Mouse (Mus musculus) brain, embryonic 18.5 days (tissue): ENCODE measurements at regions not wholly inside any gene's neighbourhood (a gene's known extent, or its start where the extent isn't known, plus 50 kb on each side); places are given as distances from the start of the nearest gene placed in this dataset.

Source experiments
- DNase-seq: peaks from one replicate; pipeline ENCODE4 v3.0.0-alpha.2; 2012; ENCODE audit warnings: low read depth, low spot score

DNA sequence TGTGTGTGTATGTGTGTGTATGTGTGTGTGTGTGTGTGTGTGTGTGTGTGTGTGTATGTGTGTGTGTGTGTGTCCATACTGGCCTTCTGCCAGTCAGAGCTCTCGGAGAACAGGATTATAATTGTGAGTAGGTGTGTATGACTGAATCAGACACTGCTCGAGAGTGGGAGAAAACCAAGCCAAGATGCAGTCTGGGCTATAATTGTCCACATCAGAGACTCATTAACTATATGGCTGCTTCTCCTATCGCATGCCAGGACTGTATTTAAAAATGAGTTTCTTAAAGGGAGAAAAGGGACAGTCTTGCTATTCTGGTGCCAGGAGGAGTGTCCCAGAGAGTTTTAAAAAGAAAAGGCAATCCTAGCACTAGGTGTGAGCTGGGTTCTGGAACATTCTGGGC is 58.7 kb upstream of the Adpgk start:
- DNase-seq = no peak

- no peak for DNase-seq
Measured at GRCm38 (mm10) chr9:59231947-59232346, 59.4 kb upstream of the Adpgk start.

GRCm38 (mm10) chr9:59231186-59231585 is 60.2 kb upstream of the Adpgk start:
- DNase-seq = no peak

DNA sequence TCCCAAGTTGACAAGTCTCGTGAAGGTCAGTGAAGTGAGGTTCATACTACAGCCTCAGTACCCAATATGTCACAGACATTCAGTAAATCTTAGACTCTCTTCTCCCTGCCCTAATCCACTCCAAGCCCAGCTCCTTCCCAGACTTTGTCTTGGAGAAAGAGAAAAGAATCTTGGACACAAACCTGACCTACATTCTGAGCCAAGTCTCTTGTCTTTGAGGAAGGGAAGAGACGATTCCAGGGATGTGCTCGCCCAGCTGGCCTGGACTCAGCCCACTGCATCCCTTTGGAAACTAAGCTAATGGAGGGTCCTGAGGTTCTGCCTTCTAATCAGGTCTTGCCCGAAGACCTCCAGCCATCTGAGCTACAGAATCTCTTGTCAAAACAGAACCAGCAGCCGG is 61.2 kb upstream of the Adpgk start:
- no peak for DNase-seq

- DNase-seq = no peak
Measured at GRCm38 (mm10) chr9:59227948-59228347, 63.4 kb upstream of the Adpgk start.

DNA sequence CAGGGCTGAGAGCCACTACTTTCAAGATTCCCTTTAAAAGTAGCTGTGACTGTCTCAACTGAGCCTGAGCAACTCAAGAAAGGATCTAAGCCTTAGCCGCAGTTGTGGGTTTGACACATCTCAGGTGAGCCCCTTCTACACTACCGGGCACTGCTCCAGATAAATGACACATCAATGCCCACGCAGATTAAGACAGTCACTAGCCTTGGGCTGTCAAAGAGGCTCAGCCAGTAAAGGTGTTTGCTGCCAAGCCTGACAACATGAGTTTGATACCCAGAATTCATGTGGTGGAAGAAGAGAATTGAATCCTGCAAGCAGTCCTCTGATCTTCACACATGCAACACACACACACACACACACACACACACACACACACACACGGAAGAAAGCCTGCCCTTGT is 65.0 kb upstream of the Adpgk start:
- DNase-seq = no peak

GRCm38 (mm10) chr9:59219277-59219676 is 72.1 kb upstream of the Adpgk start:
- DNase-seq = no peak

GRCm38 (mm10) chr9:59202654-59203514 is 88.5 kb upstream of the Adpgk start:
- peak; percentile 83 for DNase-seq

DNA sequence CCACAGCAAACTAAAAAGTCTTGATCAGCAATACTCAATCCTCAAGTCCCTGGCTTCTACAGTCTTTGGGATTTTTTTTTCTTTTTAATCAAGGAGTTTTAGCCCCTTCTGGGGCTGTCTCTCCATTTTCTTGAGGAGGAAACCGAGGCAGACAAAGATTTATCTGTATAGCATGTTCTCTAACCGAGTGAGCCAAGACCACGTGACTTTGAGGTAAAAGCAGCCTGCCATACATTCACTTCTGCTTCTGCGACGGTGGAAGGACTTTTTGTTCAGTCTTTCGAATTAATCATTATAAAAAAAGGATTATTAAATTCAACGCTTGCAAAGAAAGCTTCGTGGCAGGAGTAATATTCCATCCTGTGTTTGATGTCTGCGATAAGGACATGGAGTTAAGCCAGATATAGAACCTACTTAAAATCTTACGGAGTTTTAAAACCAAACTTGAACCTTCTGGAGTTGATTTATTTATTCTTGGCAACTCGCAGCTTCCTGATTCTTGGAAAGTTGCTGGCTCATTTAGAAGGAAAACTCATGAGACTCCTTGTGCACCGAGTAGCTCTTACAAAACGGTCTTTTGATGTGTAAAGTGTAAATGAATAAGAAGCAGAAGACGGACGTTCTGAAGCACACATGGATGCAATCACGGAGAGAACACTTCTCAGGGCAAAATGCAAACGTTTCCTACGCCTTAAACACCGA is 91.7 kb upstream of the Adpgk start:
- DNase-seq = no peak

- DNase-seq = no peak
Measured at GRCm38 (mm10) chr9:59198221-59198875, 93.0 kb upstream of the Adpgk start.

GRCm38 (mm10) chr9:59197506-59197905 is 93.9 kb upstream of the Adpgk start:
- DNase-seq = peak; percentile 54

- no peak for DNase-seq
Measured at GRCm38 (mm10) chr9:59193971-59194370, 97.4 kb upstream of the Adpgk start.

DNA sequence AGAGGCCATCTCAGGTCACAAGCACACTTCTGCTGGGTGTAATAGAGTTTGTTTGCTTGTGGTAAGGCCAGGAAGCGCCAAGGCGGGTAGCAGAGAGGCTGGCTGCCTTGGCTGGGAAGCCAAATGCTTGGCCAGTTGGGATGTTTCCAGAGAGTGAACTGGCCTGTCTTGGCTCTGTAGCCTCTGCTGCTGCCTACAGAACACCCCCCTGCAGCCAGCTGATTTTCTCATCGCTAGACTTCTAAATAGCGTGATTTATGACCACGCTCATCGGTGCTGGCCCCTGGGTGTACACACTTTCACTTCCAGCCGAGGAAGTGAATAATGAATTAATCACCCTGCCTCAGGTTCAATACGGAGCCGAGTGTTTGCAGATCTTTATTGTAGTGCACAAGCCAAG is 102.2 kb upstream of the Adpgk start:
- no peak for DNase-seq

DNA sequence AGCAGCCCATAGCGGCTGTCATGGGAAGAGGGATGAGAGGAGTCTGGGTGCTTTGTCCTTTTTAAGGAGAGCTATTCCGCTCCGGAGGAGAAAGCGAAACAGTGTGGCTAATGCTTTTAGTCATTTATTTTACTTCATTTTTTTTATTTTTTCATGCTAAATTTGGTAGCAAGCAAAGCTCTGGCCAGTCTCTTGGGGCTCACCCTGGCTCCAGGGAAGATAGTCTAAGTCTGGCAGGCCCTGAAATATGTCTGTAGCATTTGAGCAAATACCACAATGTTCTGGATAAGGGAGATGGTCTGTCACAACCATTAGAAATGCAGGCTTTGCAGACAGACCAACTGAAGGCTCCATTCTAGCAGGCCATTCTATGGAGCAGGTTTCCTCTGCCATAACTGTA is 102.9 kb upstream of the Adpgk start:
- no peak for DNase-seq

DNA sequence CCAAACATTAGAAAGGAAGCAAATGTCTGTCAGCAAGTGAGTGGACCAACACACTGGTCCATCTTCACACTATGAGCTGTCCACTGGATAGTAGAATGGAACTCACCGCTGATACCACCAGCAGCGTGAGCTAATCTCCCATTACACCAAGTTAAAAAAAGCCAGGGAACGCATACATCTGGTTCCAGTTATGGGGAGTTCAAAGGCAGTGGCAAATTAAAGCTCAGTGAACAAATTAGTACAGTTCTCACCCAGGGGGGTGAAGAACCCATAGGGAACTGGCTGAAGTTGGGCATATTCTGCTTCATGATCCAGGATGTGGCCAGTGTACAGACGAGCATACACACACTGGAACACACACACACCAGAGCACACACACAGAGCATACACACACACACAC is 105.0 kb upstream of the Adpgk start:
- DNase-seq = no peak

DNA sequence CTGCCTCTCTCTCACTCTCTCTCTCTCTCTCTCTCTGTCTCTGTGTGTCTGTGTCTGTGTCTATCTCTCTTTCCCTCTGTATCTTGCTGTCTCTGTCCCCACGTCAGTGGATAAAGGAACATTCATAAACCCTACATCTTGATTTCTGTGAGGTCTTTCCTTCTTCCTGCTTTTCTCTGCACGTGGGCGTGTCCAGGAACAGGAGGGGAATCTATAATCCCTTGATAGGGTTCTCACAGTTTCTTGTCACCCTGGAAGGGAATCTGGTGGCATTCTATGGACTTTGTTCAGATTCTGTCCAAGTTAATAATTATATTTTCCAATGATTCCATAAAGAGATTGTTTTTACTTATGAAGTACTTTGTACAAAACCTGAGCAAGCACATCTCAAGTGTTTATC is 107.3 kb upstream of the Adpgk start:
- no peak for DNase-seq

- no peak for DNase-seq
Measured at GRCm38 (mm10) chr9:59182906-59183305, 108.5 kb upstream of the Adpgk start.

GRCm38 (mm10) chr9:59182490-59182889 is 108.9 kb upstream of the Adpgk start:
- no peak for DNase-seq

DNA sequence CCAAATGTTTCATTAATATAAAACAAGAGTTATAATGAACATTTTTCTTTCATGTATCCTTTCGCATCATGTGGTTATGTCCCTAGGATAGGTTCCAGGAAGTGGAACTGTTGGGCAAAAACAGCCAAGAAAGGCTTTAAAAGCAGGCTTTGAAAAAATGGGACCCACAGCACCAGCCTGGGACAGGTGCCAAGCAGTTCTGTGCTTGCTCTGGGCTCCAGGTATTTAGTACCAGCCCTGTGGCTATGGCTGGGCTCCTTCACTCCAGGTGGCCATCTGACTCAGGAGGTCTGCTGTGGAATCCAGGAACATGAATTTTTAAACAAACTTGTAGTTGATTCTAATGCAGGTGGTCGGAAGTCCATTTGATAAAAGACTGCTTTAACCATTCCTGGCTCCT is 119.8 kb upstream of the Adpgk start:
- DNase-seq = no peak

- no peak for DNase-seq
Measured at GRCm38 (mm10) chr9:59163390-59163976, 127.2 kb upstream of the Neo1 start.

DNA sequence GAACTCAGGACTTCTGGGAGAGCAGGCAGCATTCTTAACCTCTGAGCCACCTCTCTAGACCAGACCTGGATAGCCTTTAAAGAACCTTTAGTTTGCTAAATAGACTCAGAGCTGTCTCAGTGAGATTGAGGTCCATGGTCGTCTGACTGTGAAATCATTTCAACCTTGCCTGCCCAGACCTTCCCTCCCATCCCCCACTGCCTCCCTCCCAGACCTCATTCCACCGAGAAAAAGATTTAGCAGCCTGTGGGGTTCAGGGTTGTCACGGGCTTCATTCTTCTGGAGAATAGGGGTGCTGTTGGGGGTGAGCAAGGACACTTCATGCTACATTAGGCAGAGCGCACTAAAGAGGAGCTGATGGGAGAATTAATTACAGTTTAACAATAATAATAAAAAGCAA is 126.7 kb upstream of the Neo1 start:
- DNase-seq = no peak

GRCm38 (mm10) chr9:59157663-59158062 is 121.4 kb upstream of the Neo1 start:
- DNase-seq = no peak
